Mouse (Mus musculus) G1E (cell line): ENCODE results near the gene Mxra7.

ENCODE experiments used
- CTCF ChIP-seq: IDR thresholded peaks from 2 replicates; pipeline ENCODE4 v1.5.1; 2012; ENCODE audit warnings: low read depth, low read length, inconsistent platforms, mixed read lengths
- POLR2AphosphoS5 ChIP-seq: IDR thresholded peaks from 2 replicates; pipeline ENCODE4 v1.6.1; 2012; ENCODE audit warnings: low read depth, low read length, inconsistent platforms; ENCODE audit not compliant: insufficient replicate concordance

DNA sequence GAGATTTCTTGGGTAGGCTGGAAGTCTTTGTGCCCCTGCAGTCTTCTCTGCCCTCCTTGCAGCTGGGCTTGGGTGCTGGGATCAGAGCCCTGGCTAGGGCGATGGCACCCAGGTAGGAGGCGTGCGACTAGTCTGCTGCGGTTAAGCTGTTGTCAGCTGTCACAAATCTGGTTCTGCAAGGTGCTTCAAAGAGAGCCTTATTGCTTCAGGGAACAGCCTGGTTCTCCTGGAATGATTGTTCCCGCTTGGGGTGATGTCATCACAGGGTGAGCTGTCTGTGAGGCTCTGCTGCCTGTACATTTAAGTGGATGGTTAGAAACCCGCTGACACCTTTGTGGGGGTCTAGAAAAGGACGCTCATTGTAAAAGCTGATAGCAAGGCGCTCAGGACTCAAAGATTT, 41.4 kb upstream of the Mxra7 start:
- TF ChIP-seq CTCF: no peak
- TF ChIP-seq POLR2AphosphoS5: no peak
